Mouse (Mus musculus) MEL (cell line): Measurements from ENCODE around the gene Zfp384. TPM values are rescaled to one million over a fixed set of nuclear protein-coding genes. Genes with fewer than 3 reads are reported as not detected.
A peak's percentile ranks its signal among the peaks of the same experiment; 100 is the strongest.

Source experiments
- DNase-seq: peaks from one replicate; pipeline ENCODE4 v3.0.0; 2011; ENCODE audit warnings: low read depth, low spot score
- H3K27ac ChIP-seq: 2 replicates; pipeline ENCODE4 v1.5.1; 2012; ENCODE audit warnings: low read depth, mild to moderate bottlenecking, control low read depth, low read length, moderate library complexity; ENCODE audit not compliant: control insufficient read depth
- H3K27me3 ChIP-seq, 2 experiments: fragments of 150-350 bp in 1 of 2; sonication (generic) in 1 of 2; 2 replicates each; pipeline ENCODE4 v1.6.1; 2012; ENCODE audit warnings: low read length in 2 of 2, mild to moderate bottlenecking in 2 of 2, improper control_type of control experiment in 1 of 2, moderate library complexity in 1 of 2; ENCODE audit not compliant: insufficient read depth in 2 of 2, control insufficient read depth in 1 of 2
- H3K36me3 ChIP-seq, 2 experiments: 2 replicates each; pipeline ENCODE4 v1.6.1; 2012 to 2014; ENCODE audit warnings: low read length in 2 of 2, improper control_type of control experiment in 1 of 2, inconsistent platforms in 1 of 2, mild to moderate bottlenecking in 1 of 2; ENCODE audit not compliant: insufficient read depth in 2 of 2, control insufficient read depth in 1 of 2
- H3K4me1 ChIP-seq, 2 experiments: fragments of 150-350 bp in 1 of 2; sonication (generic) in 1 of 2; 2 replicates each; pipeline ENCODE4 v1.6.1; 2012; ENCODE audit warnings: low read length in 2 of 2, improper control_type of control experiment in 1 of 2, mild to moderate bottlenecking in 1 of 2; ENCODE audit not compliant: insufficient read depth in 2 of 2, control insufficient read depth in 1 of 2
- H3K4me3 ChIP-seq, 2 experiments: fragments of 150-350 bp in 1 of 2; sonication (generic) in 1 of 2; 2 replicates each; pipeline ENCODE4 v1.5.1; 2012; ENCODE audit warnings: low read depth in 2 of 2, low read length in 2 of 2, mild to moderate bottlenecking in 2 of 2, moderate library complexity in 2 of 2, control low read depth in 1 of 2, improper control_type of control experiment in 1 of 2; ENCODE audit not compliant: control insufficient read depth in 1 of 2, insufficient read depth in 1 of 2
- H3K79me2 ChIP-seq: 2 replicates; pipeline ENCODE4 v1.6.1; 2012; ENCODE audit warnings: mild to moderate bottlenecking, low read length, moderate library complexity; ENCODE audit not compliant: control insufficient read depth, poor library complexity, insufficient read depth
- H3K9ac ChIP-seq: 2 replicates; pipeline ENCODE4 v1.6.1; 2012; ENCODE audit warnings: low read depth, mild to moderate bottlenecking, control low read depth, low read length, moderate library complexity; ENCODE audit not compliant: control insufficient read depth, poor library complexity, severe bottlenecking
- H3K9me3 ChIP-seq: fragments of 150-350 bp; sonication (generic); replicated peaks from 2 replicates; pipeline ENCODE4 v1.6.1; 2012; ENCODE audit warnings: mild to moderate bottlenecking, low read length, improper control_type of control experiment, moderate library complexity; ENCODE audit not compliant: insufficient read depth
- CTCF ChIP-seq, 3 experiments: IDR thresholded peaks in 2 of 3; conservative IDR thresholded peaks in 1 of 3; 2 replicates each; pipeline ENCODE4 v1.5.1; 2011 to 2012; ENCODE audit warnings: low read length in 3 of 3, low read depth in 2 of 3, mild to moderate bottlenecking in 2 of 3, improper control_type of control experiment in 1 of 3, inconsistent platforms in 1 of 3, mixed read lengths in 1 of 3, moderate library complexity in 1 of 3; ENCODE audit not compliant: control insufficient read depth in 1 of 3, insufficient read depth in 1 of 3, poor library complexity in 1 of 3, severe bottlenecking in 1 of 3
- ELF1 ChIP-seq: IDR thresholded peaks from 2 replicates; pipeline ENCODE4 v1.6.1; 2014; ENCODE audit warnings: low read depth, mild to moderate bottlenecking, inconsistent platforms, low read length, improper control_type of control experiment, moderate library complexity
- EP300 ChIP-seq, 2 experiments: IDR thresholded peaks; 2 replicates each; pipeline ENCODE4 v1.6.1; 2011; ENCODE audit warnings: improper control_type of control experiment in 2 of 2, low read length in 2 of 2, low read depth in 1 of 2, mild to moderate bottlenecking in 1 of 2
- GATA1 ChIP-seq: IDR thresholded peaks from 2 replicates; pipeline ENCODE4 v1.6.1; 2011; ENCODE audit warnings: low read depth, low read length, improper control_type of control experiment
- JUND ChIP-seq: IDR thresholded peaks from 2 replicates; pipeline ENCODE4 v1.6.1; 2011; ENCODE audit warnings: low read depth, mild to moderate bottlenecking, improper control_type of control experiment, low read length
- KAT2A ChIP-seq: conservative IDR thresholded peaks from 2 replicates; pipeline ENCODE4 v1.6.1; 2012; ENCODE audit warnings: low read depth, low read length, improper control_type of control experiment, inconsistent platforms
- MAX ChIP-seq: IDR thresholded peaks from 2 replicates; pipeline ENCODE4 v1.6.1; 2011; ENCODE audit warnings: low read length, improper control_type of control experiment
- MAZ ChIP-seq: IDR thresholded peaks from 2 replicates; pipeline ENCODE4 v1.6.1; 2012; ENCODE audit warnings: low read depth, mild to moderate bottlenecking, inconsistent platforms, low read length, improper control_type of control experiment
- MYB ChIP-seq: IDR thresholded peaks from 2 replicates; pipeline ENCODE4 v1.6.1; 2011; ENCODE audit warnings: mild to moderate bottlenecking, low read depth, low read length, improper control_type of control experiment
- NELFE ChIP-seq: IDR thresholded peaks from 2 replicates; pipeline ENCODE4 v1.6.1; 2011; ENCODE audit warnings: low read depth, low read length, improper control_type of control experiment
- NRF1 ChIP-seq: IDR thresholded peaks from 2 replicates; pipeline ENCODE4 v1.6.1; 2014; ENCODE audit warnings: low read depth, mild to moderate bottlenecking, inconsistent platforms, low read length, improper control_type of control experiment, moderate library complexity; ENCODE audit not compliant: poor library complexity, insufficient read depth, severe bottlenecking
- POLR2AphosphoS5 ChIP-seq: IDR thresholded peaks from 2 replicates; pipeline ENCODE4 v1.6.1; 2012; ENCODE audit warnings: low read depth, borderline replicate concordance, mild to moderate bottlenecking, inconsistent platforms, low read length, moderate library complexity, mixed read lengths
- RAD21 ChIP-seq: IDR thresholded peaks from 2 replicates; pipeline ENCODE4 v1.6.1; 2011; ENCODE audit warnings: mild to moderate bottlenecking, low read depth, low read length, improper control_type of control experiment
- RCOR1 ChIP-seq: IDR thresholded peaks from 2 replicates; pipeline ENCODE4 v1.6.1; 2012; ENCODE audit warnings: low read depth, mild to moderate bottlenecking, inconsistent platforms, low read length, improper control_type of control experiment
- SIN3A ChIP-seq: IDR thresholded peaks from 2 replicates; pipeline ENCODE4 v1.6.1; 2012; ENCODE audit warnings: low read length, improper control_type of control experiment, inconsistent platforms
- SMC3 ChIP-seq: IDR thresholded peaks from 2 replicates; pipeline ENCODE4 v1.6.1; 2011; ENCODE audit warnings: low read depth, low read length, improper control_type of control experiment
- TAL1 ChIP-seq: IDR thresholded peaks from 2 replicates; pipeline ENCODE4 v1.6.1; 2012; ENCODE audit warnings: mild to moderate bottlenecking, inconsistent platforms, low read length, moderate library complexity, mixed read lengths
- TBP ChIP-seq: IDR thresholded peaks from 2 replicates; pipeline ENCODE4 v1.8.0; 2011; ENCODE audit warnings: low read depth, low read length, improper control_type of control experiment
- UBTF ChIP-seq: IDR thresholded peaks from 2 replicates; pipeline ENCODE4 v1.6.1; 2012; ENCODE audit warnings: low read depth, mild to moderate bottlenecking, inconsistent platforms, low read length, improper control_type of control experiment, moderate library complexity, borderline replicate concordance; ENCODE audit not compliant: insufficient read depth
- USF1 ChIP-seq: IDR thresholded peaks from 2 replicates; pipeline ENCODE4 v1.6.1; 2014; ENCODE audit warnings: low read depth, mild to moderate bottlenecking, inconsistent platforms, low read length, improper control_type of control experiment, moderate library complexity
- ZC3H11A ChIP-seq: IDR thresholded peaks from 2 replicates; pipeline ENCODE4 v1.6.1; 2012; ENCODE audit warnings: low read depth, mild to moderate bottlenecking, inconsistent platforms, low read length, improper control_type of control experiment
- ZMIZ1 ChIP-seq: IDR thresholded peaks from 2 replicates; pipeline ENCODE4 v1.6.1; 2012; ENCODE audit warnings: low read depth, mild to moderate bottlenecking, inconsistent platforms, low read length, improper control_type of control experiment, moderate library complexity
- ZNF384 ChIP-seq: IDR thresholded peaks from 2 replicates; pipeline ENCODE4 v1.6.1; 2012; ENCODE audit warnings: low read depth, mild to moderate bottlenecking, inconsistent platforms, low read length, improper control_type of control experiment
- polyA plus RNA-seq, 2 experiments: library from polyadenylated mRNA; stranded (reverse) in 1 of 2; unstranded in 1 of 2; fragments of >175 nt in 1 of 2; fragments of >200 nt in 1 of 2; gene quantifications; 2 replicates each; pipeline versions ENCODE4 v1.2.1 to v1.2.4; 2012; ENCODE audit warnings: low replicate concordance in 2 of 2, low read depth in 1 of 2; ENCODE audit not compliant: insufficient read length in 2 of 2, insufficient read depth in 1 of 2, missing spikeins in 1 of 2
- total RNA-seq: library from RNA; depleted of rRNA; stranded (reverse); fragments of 300-350 nt; gene quantifications from 2 replicates; pipeline ENCODE4 v1.2.3, GENCODE M21; 2012

Gene Zfp384
- total and polyA plus RNA-seq, 3 experiments = 19.5 to 57.4 TPM; not detected in 1

GRCm38 (mm10) chr6:125042081-125042480 is 33.1 kb downstream of the Zfp384 start (continued):
- TF ChIP-seq NRF1 = no peak
- no peak for TF ChIP-seq JUND
- no peak for TF ChIP-seq MAX
- TF ChIP-seq ZC3H11A = no peak
- peak; percentile 53; the same call in 1 of the 2 replicates for TF ChIP-seq RCOR1
- no peak for TF ChIP-seq ZMIZ1
- TF ChIP-seq MAZ = no peak

- Histone ChIP-seq H3K27ac (no peak overlapping the region), H3K9ac (no peak overlapping the region), H3K4me1 (peaks cover 8 to 9% of the 10 kb centered on the region in 2 experiments), H3K27me3 (no peaks in the 10 kb centered on the region), H3K79me2 (no peaks in the 10 kb centered on the region), H3K36me3 (peaks cover 1 to 9% of the 10 kb centered on the region in 2 experiments; a peak in 3 of 4 replicates), H3K4me3 (no peak overlapping the region), H3K9me3 (no peaks in the 10 kb centered on the region)
- TF ChIP-seq ELF1 (no peak), SMC3 (peak; percentile 81), TAL1 (no peak), MAX (no peak), ZC3H11A (peak; percentile 42; the same call in 1 of the 2 replicates), CTCF (IDR thresholded peaks at IDR 0.05 in 2 of 3, conservative IDR thresholded peaks at IDR 0.05 in 1 of 3; ENCODE audit: control insufficient read depth in 1 of 3, insufficient read depth in 1 of 3, low read depth in 2 of 3, low read length in 3 of 3, poor library complexity in 1 of 3, severe bottlenecking in 1 of 3) (peak; percentile 84 to 90 (median 86)), RAD21 (peak; percentile 67), KAT2A (no peak)
- peak; percentile 87 for DNase-seq
Measured at GRCm38 (mm10) chr6:125046691-125047090, 37.7 kb downstream of the Zfp384 start.

DNA sequence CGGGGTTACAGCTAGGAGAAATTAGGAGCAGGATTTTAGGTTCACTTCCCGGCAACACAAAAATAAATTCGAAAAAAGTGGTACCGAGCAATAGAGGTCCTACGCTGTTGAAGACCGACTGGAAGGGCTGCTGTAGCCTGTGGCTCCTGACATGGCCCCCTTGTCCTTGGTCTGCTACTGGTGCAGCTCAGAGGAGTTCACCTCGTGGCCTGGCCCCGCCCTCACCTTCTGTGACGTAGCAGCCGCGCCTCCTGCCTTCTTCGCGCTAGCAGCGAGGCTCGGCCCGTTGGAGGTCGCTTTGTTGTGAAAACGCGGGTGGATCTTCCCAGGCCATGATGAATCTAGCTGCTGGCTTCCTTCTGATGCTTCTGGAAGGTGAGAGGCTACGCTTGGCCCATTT is 40.7 kb downstream of the Zfp384 start, which contains the start of gene Acrbp:
Gene Acrbp (plus strand): TSS at position 12 of the 400 bp plus-strand sequence.
- no peak within 1 kb of the TSS for H3K9ac ChIP-seq
- no peaks in the 10 kb centered on the region for H3K4me1 ChIP-seq

More for the DNA sequence above, 40.7 kb downstream of the Zfp384 start, which contains the start of gene Acrbp:
- Histone ChIP-seq H3K27me3 (no peaks in the 10 kb centered on the region), H3K9me3 (no peaks in the 10 kb centered on the region), H3K27ac (no peak within 1 kb of the TSS), H3K79me2 (no peaks in the 10 kb centered on the region), H3K36me3 (peaks cover 0 to 1% of the 10 kb centered on the region in 2 experiments; a peak in 1 of 4 replicates), H3K4me3 (no peak within 1 kb of the TSS)
- no peak for TF ChIP-seq SIN3A
- TF ChIP-seq USF1 = no peak
- no peak for TF ChIP-seq POLR2AphosphoS5
- no peak for TF ChIP-seq UBTF
- TF ChIP-seq ZNF384 = no peak
- no peak for TF ChIP-seq GATA1
- TF ChIP-seq EP300 (IDR thresholded peaks at IDR 0.05; ENCODE audit: low read depth in 1 of 2, low read length in 2 of 2) = no peak
- TF ChIP-seq MAX = no peak
- TF ChIP-seq NELFE = no peak
- no peak for TF ChIP-seq TBP
- no peak for TF ChIP-seq NRF1
- no peak for TF ChIP-seq ZC3H11A
- no peak for TF ChIP-seq MAZ
- TF ChIP-seq RCOR1 = no peak
- TF ChIP-seq MYB = no peak
- no peak for DNase-seq
